Mouse (Mus musculus): ENCODE measurements around the gene 2310022B05Rik. TPM values are rescaled to one million over a fixed set of nuclear protein-coding genes. Genes with fewer than 3 reads are reported as not detected.

2310022B05Rik gene
- polyA plus RNA-seq, 1 experiment: 9.3 TPM

- Histone ChIP-seq H3K4me3 (ENCODE audit: insufficient read depth, low read length) (no peak overlapping the region), H3K27ac (ENCODE audit: insufficient read depth, low read depth, low read length) (no peak overlapping the region), H3K4me1 (ENCODE audit: control insufficient read depth, insufficient read depth, low read length) (peaks cover 9% of the 10 kb centered on the region)
- TF ChIP-seq CTCF (IDR thresholded peaks at IDR 0.05; ENCODE audit: low read depth, low read length) (no peak), POLR2A (IDR thresholded peaks at IDR 0.05; ENCODE audit: borderline replicate concordance, low read depth, low read length) (no peak)
Observed at GRCm38 (mm10) chr8:124663874-124664230, 683 bp upstream of the 2310022B05Rik start.

GRCm38 (mm10) chr8:124662446-124663111 is 590 bp downstream of the 2310022B05Rik start:
- H3K4me3 ChIP-seq (ENCODE audit: insufficient read depth, low read length): peak overlapping the region; percentile 93
- H3K4me1 ChIP-seq (ENCODE audit: control insufficient read depth, insufficient read depth, low read length): peaks cover 14% of the 10 kb centered on the region
- 0 out of 2 replicates have a peak overlapping the region, but pooled peaks have one; percentile 13 for H3K27ac ChIP-seq (ENCODE audit: insufficient read depth, low read depth, low read length)
- TF ChIP-seq CTCF (IDR thresholded peaks at IDR 0.05; ENCODE audit: low read depth, low read length) (no peak), POLR2A (IDR thresholded peaks at IDR 0.05; ENCODE audit: borderline replicate concordance, low read depth, low read length) (no peak)

- peak overlapping the region; percentile 93 for H3K4me3 ChIP-seq (ENCODE audit: insufficient read depth, low read length)
- H3K27ac ChIP-seq (ENCODE audit: insufficient read depth, low read depth, low read length): no peak overlapping the region
- TF ChIP-seq POLR2A (IDR thresholded peaks at IDR 0.05; ENCODE audit: borderline replicate concordance, low read depth, low read length) (no peak), CTCF (IDR thresholded peaks at IDR 0.05; ENCODE audit: low read depth, low read length) (no peak)
- peaks cover 14% of the 10 kb centered on the region for H3K4me1 ChIP-seq (ENCODE audit: control insufficient read depth, insufficient read depth, low read length)
Observed at GRCm38 (mm10) chr8:124661781-124662180, 1.4 kb downstream of the 2310022B05Rik start.

- Histone ChIP-seq H3K27ac (ENCODE audit: insufficient read depth, low read depth, low read length) (no peak overlapping the region), H3K4me3 (ENCODE audit: insufficient read depth, low read length) (no peak overlapping the region), H3K4me1 (ENCODE audit: control insufficient read depth, insufficient read depth, low read length) (peaks cover 14% of the 10 kb centered on the region)
- TF ChIP-seq CTCF (IDR thresholded peaks at IDR 0.05; ENCODE audit: low read depth, low read length) (no peak), POLR2A (IDR thresholded peaks at IDR 0.05; ENCODE audit: borderline replicate concordance, low read depth, low read length) (no peak)
Observed at GRCm38 (mm10) chr8:124658415-124658814, 4.8 kb downstream of the 2310022B05Rik start.

GRCm38 (mm10) chr8:124657961-124658360 is 5.2 kb downstream of the 2310022B05Rik start:
- TF ChIP-seq CTCF (IDR thresholded peaks at IDR 0.05; ENCODE audit: low read depth, low read length) (no peak), POLR2A (IDR thresholded peaks at IDR 0.05; ENCODE audit: borderline replicate concordance, low read depth, low read length) (no peak)
- Histone ChIP-seq H3K4me3 (ENCODE audit: insufficient read depth, low read length) (no peak overlapping the region), H3K4me1 (ENCODE audit: control insufficient read depth, insufficient read depth, low read length) (peaks cover 14% of the 10 kb centered on the region), H3K27ac (ENCODE audit: insufficient read depth, low read depth, low read length) (no peak overlapping the region)

GRCm38 (mm10) chr8:124653568-124654475 is 9.3 kb downstream of the 2310022B05Rik start:
- no peak overlapping the region for H3K27ac ChIP-seq (ENCODE audit: insufficient read depth, low read depth, low read length)
- peaks cover 5% of the 10 kb centered on the region; the same call in 1 of the 2 replicates for H3K4me1 ChIP-seq (ENCODE audit: control insufficient read depth, insufficient read depth, low read length)
- TF ChIP-seq POLR2A (IDR thresholded peaks at IDR 0.05; ENCODE audit: borderline replicate concordance, low read depth, low read length) (no peak), CTCF (IDR thresholded peaks at IDR 0.05; ENCODE audit: low read depth, low read length) (no peak)
- H3K4me3 ChIP-seq (ENCODE audit: insufficient read depth, low read length): no peak overlapping the region

- Histone ChIP-seq H3K27ac (ENCODE audit: insufficient read depth, low read depth, low read length) (no peak overlapping the region), H3K4me1 (ENCODE audit: control insufficient read depth, insufficient read depth, low read length) (no peaks in the 10 kb centered on the region; the same call in 1 of the 2 replicates), H3K4me3 (ENCODE audit: insufficient read depth, low read length) (no peak overlapping the region)
- TF ChIP-seq CTCF (IDR thresholded peaks at IDR 0.05; ENCODE audit: low read depth, low read length) (no peak), POLR2A (IDR thresholded peaks at IDR 0.05; ENCODE audit: borderline replicate concordance, low read depth, low read length) (no peak)
Observed at GRCm38 (mm10) chr8:124652546-124652945, 10.6 kb downstream of the 2310022B05Rik start.

GRCm38 (mm10) chr8:124651776-124652175 is 11.4 kb downstream of the 2310022B05Rik start:
- TF ChIP-seq CTCF (IDR thresholded peaks at IDR 0.05; ENCODE audit: low read depth, low read length) (no peak), POLR2A (IDR thresholded peaks at IDR 0.05; ENCODE audit: borderline replicate concordance, low read depth, low read length) (no peak)
- Histone ChIP-seq H3K4me1 (ENCODE audit: control insufficient read depth, insufficient read depth, low read length) (no peaks in the 10 kb centered on the region; the same call in 1 of the 2 replicates), H3K27ac (ENCODE audit: insufficient read depth, low read depth, low read length) (no peak overlapping the region), H3K4me3 (ENCODE audit: insufficient read depth, low read length) (no peak overlapping the region)

- Histone ChIP-seq H3K27ac (ENCODE audit: insufficient read depth, low read depth, low read length) (no peak overlapping the region), H3K4me3 (ENCODE audit: insufficient read depth, low read length) (no peak overlapping the region), H3K4me1 (ENCODE audit: control insufficient read depth, insufficient read depth, low read length) (peaks cover 2% of the 10 kb centered on the region; the same call in 1 of the 2 replicates)
- TF ChIP-seq CTCF (IDR thresholded peaks at IDR 0.05; ENCODE audit: low read depth, low read length) (no peak), POLR2A (IDR thresholded peaks at IDR 0.05; ENCODE audit: borderline replicate concordance, low read depth, low read length) (no peak)
Observed at GRCm38 (mm10) chr8:124648311-124648710, 14.9 kb downstream of the 2310022B05Rik start.
